ENCODE assay signal across 9 mouse cellular contexts in genomic region chr12:11266282-11266985, GRCm38 (mm10). TPM values are rescaled to one million over a fixed set of nuclear protein-coding genes. Genes with fewer than 3 reads are reported as not detected.
A peak's percentile ranks its signal among the peaks of the same experiment; 100 is the strongest.
DNase-seq lines count a peak whose midpoint lies in the region; ATAC-seq and TF ChIP-seq lines count a peak whose summit lies in the region.
"Had no signal": no experiment of that assay in that cellular context is flagged by ENCODE, and none has a peak within 500 bp of the region (broad histone marks: within the 10 kb centered on the region; RNA-seq: fewer than 3 reads in every experiment).

No protein-coding gene starts in this region.

- H3K9ac ChIP-seq in heart, embryonic 13.5 days, result peak overlapping the region; percentile 99
- H3K9ac ChIP-seq in midbrain, postnatal 0 days (replicated peaks; ENCODE audit: low read length, poor library complexity, severe bottlenecking), result peak overlapping the region; percentile 90

- H3K4me3 ChIP-seq in heart, embryonic 13.5 days, result peak overlapping the region; percentile 95
- H3K4me3 ChIP-seq in midbrain, postnatal 0 days (ENCODE audit: low read depth, low read length), result peak overlapping the region; percentile 93

- no peaks in the 10 kb centered on the region for H3K27me3 ChIP-seq in heart, embryonic 13.5 days (replicated peaks)
- H3K27me3 ChIP-seq in midbrain, postnatal 0 days (ENCODE audit: insufficient read depth, low read length), result no peaks in the 10 kb centered on the region

- H3K36me3 ChIP-seq in heart, embryonic 13.5 days, result 0 out of 2 replicates have a peak, but pooled peaks cover 5% of the 10 kb centered on the region
- H3K36me3 ChIP-seq in midbrain, postnatal 0 days (ENCODE audit: insufficient read depth, low read length), result no peaks in the 10 kb centered on the region

- DNase-seq in frontal cortex, postnatal 14 days (ENCODE audit: low spot score in 2 of 2), result no peak
- DNase-seq in embryo, embryonic 11.5 days (ENCODE audit: low read depth, low spot score), result peak; percentile 17
- DNase-seq in liver, result peak; percentile 60
- peak; percentile 26 for DNase-seq in midbrain, postnatal 0 days (ENCODE audit: low spot score)
- DNase-seq in urinary bladder, adult 18-20 months (ENCODE audit: low spot score in 2 of 2), result no peak

- H3K4me1 ChIP-seq in heart, embryonic 13.5 days, result peaks cover 44% of the 10 kb centered on the region
- H3K4me1 ChIP-seq in midbrain, postnatal 0 days (ENCODE audit: insufficient read depth, low read length), result peaks cover 12% of the 10 kb centered on the region

- ATAC-seq in frontal cortex, adult (ENCODE audit: low TSS enrichment), result peak; percentile 58
- ATAC-seq in CD4-positive, CD25-positive, alpha-beta regulatory T cell, adult 4 months, result peak; percentile 33
- peak; percentile 42; the same call in 1 of the 2 replicates for ATAC-seq in heart, embryonic 13.5 days (ENCODE audit: extremely low read depth, insufficient number of reproducible peaks, low FRiP score, low TSS enrichment)
- peak; percentile 72 for ATAC-seq in midbrain, postnatal 0 days (ENCODE audit: low FRiP score)

- H3K9me3 ChIP-seq in heart, embryonic 13.5 days, result no peaks in the 10 kb centered on the region
- H3K9me3 ChIP-seq in midbrain, postnatal 0 days (ENCODE audit: low read length), result no peaks in the 10 kb centered on the region

- 1% methylated on average over 51 of the region's 51 CpGs for WGBS in heart, embryonic 13.5 days
- under 1% methylated on average over 49 of the region's 51 CpGs for WGBS in midbrain, postnatal 0 days

- H3K27ac ChIP-seq in heart, embryonic 13.5 days (replicated peaks), result peak overlapping the region; percentile 97
- peak overlapping the region; percentile 88 for H3K27ac ChIP-seq in midbrain, postnatal 0 days (ENCODE audit: low read depth, low read length)

- TF ChIP-seq CTCF in midbrain, postnatal 0 days (IDR thresholded peaks at IDR 0.05), result no peak

- H3K4me2 ChIP-seq in heart, embryonic 13.5 days, result peak overlapping the region; percentile 96
- peak overlapping the region; percentile 99 for H3K4me2 ChIP-seq in midbrain, postnatal 0 days (ENCODE audit: low read depth, low read length, poor library complexity, severe bottlenecking)

RNA-seq across cellular contexts. Expression of gene Smc6, which starts 0.7 kb away (rescaled TPM):
- polyA plus RNA-seq in CD4-positive, CD25-positive, alpha-beta regulatory T cell, adult 4 months (2017; shearing (Covaris generic)), result 100 to 1,000 TPM; 119 to 222 TPM
- 112 and 128 TPM in 2 replicates for polyA plus RNA-seq in heart, embryonic 13.5 days (2015; fragmentation: Nextera tagmentation; extraction: Ambion mirVana)
- total RNA-seq in midbrain, postnatal 0 days (2014; rRNA removed), result 22.4 and 24.4 TPM in 2 replicates
- 99.8 and 103 TPM in 2 replicates for polyA plus RNA-seq in midbrain, postnatal 0 days (2015; fragmentation: Nextera tagmentation; extraction: Ambion mirVana)

RNA-seq across cellular contexts. Expression of gene Gen1, which starts 0.8 kb away (rescaled TPM):
- polyA plus RNA-seq in CD4-positive, CD25-positive, alpha-beta regulatory T cell, adult 4 months (2017; shearing (Covaris generic)), result 1 to 10 TPM; 1.2 to 1.5 TPM
- 6.8 and 7.2 TPM in 2 replicates for polyA plus RNA-seq in heart, embryonic 13.5 days (2015; fragmentation: Nextera tagmentation; extraction: Ambion mirVana)
- 0.99 and 2.1 TPM in 2 replicates for total RNA-seq in midbrain, postnatal 0 days (2014; rRNA removed)
- 0.42 and 0.51 TPM in 2 replicates for polyA plus RNA-seq in midbrain, postnatal 0 days (2015; fragmentation: Nextera tagmentation; extraction: Ambion mirVana)

RNA-seq across cellular contexts. Expression of gene Msgn1, which starts 57.7 kb away (rescaled TPM):
- polyA plus RNA-seq in CD4-positive, CD25-positive, alpha-beta regulatory T cell, adult 4 months (2017; shearing (Covaris generic)), result under 1 TPM in 1 of 2 experiments, not detected in 1; 0.73 TPM
- not detected in 2 replicates for polyA plus RNA-seq in heart, embryonic 13.5 days (2015; fragmentation: Nextera tagmentation; extraction: Ambion mirVana)
- total RNA-seq in midbrain, postnatal 0 days (2014; rRNA removed), result not detected in 2 replicates
- not detected in 2 replicates for polyA plus RNA-seq in midbrain, postnatal 0 days (2015; fragmentation: Nextera tagmentation; extraction: Ambion mirVana)
- total RNA-seq: layer of hippocampus, adult 8-10 months had no signal

Comparison
In these comparisons a context has a peak if more than half of its experiments do, and no peak if none do; other contexts are left out.
1. DNase-seq: peak in embryo, embryonic 11.5 days (single experiment), liver (single experiment) and midbrain, postnatal 0 days (single experiment); none in frontal cortex, postnatal 14 days (0 of 2) and urinary bladder, adult 18-20 months (0 of 2).
2. Peak in every context shown above with its lines, with median percentiles within 50 percentile points of each other: ATAC-seq.